Mouse (Mus musculus) left cerebral cortex, postnatal 36 days (tissue): ENCODE measurements around the gene Elf2. TPM values are rescaled to one million over a fixed set of nuclear protein-coding genes. Genes with fewer than 3 reads are reported as not detected.
A peak's percentile ranks its signal among the peaks of the same experiment; 100 is the strongest.
"Not testable (repeated sequence)": the region's sequence is repeated elsewhere in the genome, so short reads cannot be mapped to it uniquely, and the experiment has no call there.

Source experiments
- DNase-seq, 2 experiments: peaks; one replicate each; pipeline ENCODE4 v3.0.0; 2021 to 2022; ENCODE audit warnings: low spot score in 2 of 2, mixed read lengths in 1 of 2
- intact Hi-C: fragments of 180-260 bp; cut with DNase I; formaldehyde crosslinking; loops from one replicate; pipeline ENCODE4 v1.15.1; 2025
- total RNA-seq, 2 experiments: library from RNA; stranded (reverse); gene quantifications; 2 replicates each; pipeline ENCODE4 v1.2.3; 2021

Gene Elf2
- total RNA-seq, 2 experiments from 2014 or later: 40.6 to 45.1 TPM

DNA sequence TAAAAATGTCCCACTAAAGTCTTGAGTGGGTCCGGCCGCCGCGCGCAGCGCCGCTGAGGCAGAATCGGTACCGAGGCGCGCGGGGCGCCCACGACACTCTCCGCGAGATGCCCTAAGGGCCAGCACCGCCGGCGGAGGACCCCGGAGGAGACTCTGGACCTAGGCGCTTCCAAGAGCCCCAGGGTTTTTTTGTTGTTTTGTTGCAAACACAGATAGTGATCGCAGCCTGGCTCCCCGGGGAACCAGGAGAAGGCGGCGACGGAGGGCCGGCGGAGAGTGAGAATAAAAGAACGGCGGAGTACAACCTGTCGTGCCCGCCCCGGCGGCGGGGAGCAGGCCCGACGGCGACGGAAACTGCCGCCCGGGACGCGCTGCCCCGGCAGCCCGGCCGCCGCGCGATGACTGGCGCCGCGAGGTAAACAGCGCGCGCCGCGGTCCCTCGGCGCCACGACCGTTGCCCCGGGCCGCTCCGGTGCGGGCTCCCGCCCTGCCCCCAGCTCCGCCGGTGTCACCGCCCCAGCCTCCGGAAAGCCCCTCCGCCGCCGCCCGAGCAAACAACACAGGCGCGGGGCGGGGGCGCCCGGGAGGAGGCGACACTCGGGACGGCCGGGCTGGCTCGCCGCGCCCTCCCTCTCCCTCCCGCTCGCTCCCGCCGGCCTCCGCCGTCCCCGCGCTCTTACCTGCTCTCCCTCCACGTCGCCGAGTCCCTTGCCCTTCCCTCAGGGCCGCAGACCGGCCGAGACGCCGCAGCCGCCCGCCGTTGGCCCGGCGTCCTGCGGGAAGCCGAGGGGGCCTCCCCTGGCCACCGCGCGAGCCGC is 520 bp downstream of the Elf2 start:
- peak; percentile 21 to 48 for DNase-seq
- intact Hi-C loops: loop anchor here (2.0 kb wide), 2 partner anchors 25 to 63 kb away; no protein-coding TSS in a partner anchor

DNA sequence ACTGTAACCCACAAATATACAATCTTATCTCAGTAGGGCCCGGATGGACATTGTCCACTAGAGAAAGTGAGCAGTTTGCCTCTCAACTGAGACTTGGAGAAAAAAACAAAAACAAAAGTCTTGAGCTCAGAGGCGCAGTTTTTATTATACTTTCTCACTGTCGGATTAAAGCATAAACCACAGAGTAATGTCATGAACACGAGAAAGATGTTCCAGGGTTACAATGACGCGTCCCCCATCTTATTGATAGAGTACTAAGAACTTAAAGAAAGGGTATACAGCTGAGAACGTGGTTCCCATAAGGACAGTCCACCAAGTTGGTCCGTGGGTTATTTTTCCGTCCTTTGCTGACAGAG is 1.1 kb downstream of the Elf2 start:
- intact Hi-C loops: no loop called here
- no peak for DNase-seq

DNA sequence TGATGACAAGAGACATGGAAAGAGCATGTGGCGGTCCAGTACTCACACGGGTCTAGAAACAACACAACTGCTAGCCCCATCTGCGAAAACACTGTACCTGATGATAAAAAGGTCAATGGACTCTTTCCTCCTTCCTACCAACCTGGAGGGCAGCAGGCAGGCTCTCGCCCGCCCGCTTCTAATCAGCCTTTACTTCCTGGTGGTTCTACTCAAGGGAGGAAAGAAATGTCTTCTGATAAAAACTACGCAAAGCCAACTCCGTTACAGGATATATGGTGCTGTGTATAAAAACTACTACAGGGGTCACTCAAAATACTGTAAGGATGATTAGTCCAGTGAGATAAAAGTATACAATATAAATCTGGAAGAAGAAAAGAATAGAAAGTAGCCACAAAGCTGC is 5.1 kb downstream of the Elf2 start:
- no peak for DNase-seq
- intact Hi-C loops: no loop called here

DNA sequence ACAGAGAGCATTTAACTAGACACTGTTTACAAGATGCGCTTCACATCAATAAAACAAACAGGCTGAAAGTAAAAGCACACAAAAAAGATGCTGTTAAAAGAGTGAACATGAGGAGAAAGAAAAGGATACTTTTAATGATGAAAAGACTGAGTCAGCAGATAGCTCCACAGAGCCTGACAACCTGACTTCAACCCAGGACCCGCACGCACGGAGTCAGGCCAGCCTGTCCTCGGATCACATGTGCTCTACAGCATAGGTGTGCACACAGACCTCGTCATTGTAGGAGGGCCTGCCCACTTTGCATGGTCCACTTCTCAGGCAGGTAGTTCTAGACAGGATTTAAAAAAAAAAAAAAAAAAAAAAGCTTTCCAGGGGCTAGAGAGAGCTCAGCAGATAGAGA is 6.5 kb downstream of the Elf2 start:
- no peak for DNase-seq
- intact Hi-C loops: no loop called here

DNA sequence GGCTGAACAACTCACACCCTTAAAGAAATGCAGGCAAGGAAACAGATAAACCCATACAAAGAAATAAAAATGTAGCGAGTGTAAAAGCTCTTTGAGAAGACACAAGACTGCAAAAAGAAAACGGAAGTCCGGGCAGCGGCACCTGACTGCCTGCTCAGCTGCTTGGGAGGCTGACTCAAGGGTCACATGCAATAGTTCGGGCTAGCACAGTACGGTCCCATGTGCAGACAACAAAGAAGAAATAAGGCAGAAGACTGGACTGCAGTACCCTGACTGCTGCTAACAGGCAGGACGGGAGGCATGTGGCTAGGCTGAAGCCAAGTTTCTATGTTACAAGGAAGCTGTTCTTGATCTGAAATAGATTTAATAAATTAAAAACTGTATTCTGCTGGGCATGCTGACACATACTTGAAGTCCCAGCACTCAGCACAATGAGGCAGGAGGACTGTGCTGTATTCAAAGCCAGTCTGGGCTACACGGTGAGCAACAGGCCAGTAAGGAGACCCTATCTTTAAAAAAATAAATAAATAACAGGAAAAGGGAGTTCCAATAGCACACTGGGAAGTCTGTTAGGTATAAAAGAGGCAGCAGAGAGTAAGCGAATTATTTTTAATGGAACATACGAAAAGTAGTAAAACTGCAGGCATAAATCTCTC is 7.1 kb downstream of the Elf2 start:
- no peak for DNase-seq
- intact Hi-C loops: no loop called here

DNA sequence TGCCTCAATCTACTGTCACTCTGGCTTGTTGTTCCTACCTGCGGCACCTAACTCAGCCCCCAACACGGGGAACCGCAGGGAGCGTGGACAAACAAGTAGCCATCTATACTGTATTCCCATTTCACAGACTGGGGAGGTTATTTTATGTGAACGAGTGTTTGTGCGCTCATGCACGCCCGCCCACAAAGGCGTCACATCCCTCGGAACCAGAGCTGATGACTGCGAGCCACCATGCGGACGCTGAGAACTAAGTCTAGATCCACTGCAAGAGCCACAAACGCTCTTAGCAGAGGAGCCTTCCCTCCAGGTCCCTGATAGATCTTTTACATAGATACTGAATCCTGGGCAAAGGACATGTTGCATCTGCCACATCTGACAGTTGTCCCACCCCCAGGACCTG is 10.4 kb downstream of the Elf2 start:
- intact Hi-C loops: no loop called here
- no peak for DNase-seq

DNA sequence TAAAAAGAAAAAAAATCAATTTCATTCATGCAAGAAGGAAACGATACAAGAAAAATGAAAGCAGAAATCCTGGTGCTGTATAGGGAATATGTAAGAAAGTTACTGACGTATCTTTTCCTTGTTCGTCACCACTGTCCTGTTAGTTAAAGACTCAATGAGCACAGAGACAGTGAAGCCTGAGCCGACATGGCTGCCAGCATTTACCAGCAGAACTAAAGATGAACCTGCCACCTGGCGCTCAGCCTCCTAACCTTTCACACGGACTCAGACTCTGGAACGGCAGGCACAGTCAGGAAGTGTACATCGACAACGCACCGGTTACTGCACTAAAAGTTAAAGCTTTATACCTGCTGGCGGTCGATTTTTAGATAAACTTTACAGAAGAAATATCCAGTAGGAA is 11.9 kb downstream of the Elf2 start:
- intact Hi-C loops: no loop called here
- no peak for DNase-seq

DNA sequence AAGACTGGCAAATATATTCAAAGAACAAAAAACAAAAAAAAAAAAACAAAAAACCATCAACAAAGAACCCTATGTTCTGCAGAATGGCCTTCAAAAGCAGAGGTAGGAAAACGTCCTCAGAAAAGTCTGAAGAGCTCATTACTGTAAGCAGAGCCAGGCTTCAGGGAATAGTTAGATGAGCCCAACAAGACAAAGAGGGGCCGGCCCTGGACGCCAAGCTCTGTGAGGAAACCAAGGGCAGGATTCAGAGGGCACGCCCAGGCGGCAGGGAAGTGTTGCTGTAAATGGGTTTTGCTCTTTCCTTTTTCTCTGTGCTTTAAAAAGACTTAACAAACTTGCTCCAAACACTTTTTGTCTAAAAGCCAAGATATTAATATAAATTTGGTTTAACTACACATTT is 12.6 kb downstream of the Elf2 start:
- no peak for DNase-seq
- intact Hi-C loops: no loop called here

DNA sequence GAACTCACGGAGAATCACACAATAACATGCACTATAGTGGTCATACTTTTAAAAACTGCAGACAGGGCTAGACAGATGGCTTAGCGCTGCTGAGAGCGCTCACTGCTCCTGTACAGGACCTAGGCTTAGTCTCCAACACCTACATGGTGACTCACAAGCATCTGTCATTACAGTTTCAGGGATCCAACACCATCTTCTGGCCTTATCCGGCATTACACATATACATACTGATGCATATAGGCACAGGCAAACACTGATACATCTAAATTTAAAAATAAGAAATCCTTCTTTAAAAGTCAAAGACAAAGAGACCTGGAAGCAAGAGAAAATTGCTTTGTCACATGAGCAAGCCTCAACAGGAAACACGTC is 13.1 kb downstream of the Elf2 start:
- DNase-seq: no peak
- intact Hi-C loops: no loop called here

DNA sequence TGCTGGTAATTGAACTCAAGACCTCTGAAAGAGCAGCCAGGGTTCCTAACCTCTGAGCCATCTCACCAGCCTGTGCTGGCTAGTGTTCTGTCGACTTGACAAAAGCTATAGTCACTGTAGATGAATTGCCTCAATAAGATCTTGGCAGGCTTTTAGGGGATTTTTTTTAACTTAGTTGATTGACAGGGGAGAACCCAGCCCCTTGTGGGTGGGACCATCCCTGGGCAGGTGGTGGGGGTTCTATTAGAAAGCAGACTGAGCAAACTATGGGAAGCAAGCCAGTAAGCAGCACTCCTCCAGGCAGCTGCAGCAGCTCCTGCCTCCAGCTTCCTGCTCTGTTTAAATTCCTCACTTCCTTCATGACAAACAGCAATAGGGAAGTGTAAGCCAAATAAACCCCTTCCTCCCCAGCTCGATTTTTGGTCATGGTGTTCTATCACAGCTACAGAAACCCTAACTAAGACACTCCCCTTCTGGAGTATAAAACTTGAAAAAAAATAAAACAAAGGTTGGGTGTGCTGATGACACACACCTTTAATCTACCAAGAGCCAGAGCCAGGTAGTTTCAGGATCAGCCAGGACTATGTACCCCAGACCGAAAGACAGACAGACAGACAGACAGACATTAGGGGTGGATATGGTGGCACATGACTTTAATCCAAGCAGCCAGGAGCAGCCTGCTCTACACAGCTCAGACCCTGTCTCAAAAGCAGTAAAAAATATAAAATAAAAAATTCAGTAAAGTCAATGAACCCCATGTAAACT is 13.6 kb downstream of the Elf2 start:
- intact Hi-C loops: no loop called here
- DNase-seq: no peak

DNA sequence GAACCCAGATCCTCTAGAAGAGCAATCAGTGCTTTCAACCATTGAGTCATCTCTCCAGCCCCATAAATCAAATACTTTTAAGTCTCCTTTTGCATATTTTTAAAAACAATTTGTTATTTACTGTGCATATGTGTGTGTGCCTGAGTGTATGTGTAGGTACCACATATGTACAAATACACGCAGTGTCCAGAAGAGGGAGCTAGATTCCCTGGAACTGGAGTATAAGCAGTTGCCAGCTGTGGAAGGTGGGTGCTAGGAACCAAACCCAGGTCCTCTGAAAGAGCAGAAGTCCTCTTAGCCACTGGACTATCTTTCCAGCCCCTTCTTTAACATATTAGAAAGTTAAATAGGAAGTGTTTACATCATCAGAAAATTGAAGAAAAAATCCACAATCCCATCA is 15.0 kb downstream of the Elf2 start:
- intact Hi-C loops: no loop called here
- no peak for DNase-seq

DNA sequence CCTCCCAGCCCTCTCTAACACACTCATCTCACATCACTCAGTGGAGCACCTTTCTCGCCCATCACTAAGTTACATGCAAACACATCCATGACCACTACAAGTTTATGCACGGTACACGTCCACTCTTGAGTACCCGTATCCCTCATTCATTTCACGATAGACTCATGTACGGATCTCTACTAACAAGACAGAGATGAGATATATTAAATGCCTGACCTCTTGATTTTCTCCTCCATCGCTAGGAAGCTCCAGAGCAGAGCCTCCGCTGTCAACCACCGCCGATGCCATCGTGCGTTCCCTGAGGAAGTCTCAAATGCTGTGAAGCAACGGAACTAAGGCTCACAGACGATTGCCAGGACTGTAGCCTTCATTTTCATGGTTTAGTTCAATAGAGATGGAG is 17.5 kb downstream of the Elf2 start:
- DNase-seq: no peak
- intact Hi-C loops: no loop called here

DNA sequence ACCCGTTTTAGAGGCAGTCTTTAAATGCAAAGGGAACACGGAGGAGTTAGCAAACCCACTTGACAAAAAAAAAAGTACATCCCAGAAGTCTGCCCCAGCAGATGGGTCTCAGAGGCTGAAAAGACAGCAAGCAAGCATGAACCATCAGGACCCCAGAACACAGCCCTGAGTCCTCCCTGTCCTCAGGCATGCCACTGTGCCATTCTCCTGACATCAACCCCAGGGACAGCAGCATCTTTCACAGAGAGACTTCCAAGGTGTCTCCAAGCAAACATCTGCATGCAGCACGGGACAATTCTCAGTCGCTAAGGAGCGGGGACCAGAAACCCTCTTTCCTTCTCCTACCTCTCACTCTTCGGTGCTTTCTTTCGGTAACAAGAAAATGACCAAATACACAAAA is 18.1 kb downstream of the Elf2 start:
- intact Hi-C loops: no loop called here
- DNase-seq: no peak

DNA sequence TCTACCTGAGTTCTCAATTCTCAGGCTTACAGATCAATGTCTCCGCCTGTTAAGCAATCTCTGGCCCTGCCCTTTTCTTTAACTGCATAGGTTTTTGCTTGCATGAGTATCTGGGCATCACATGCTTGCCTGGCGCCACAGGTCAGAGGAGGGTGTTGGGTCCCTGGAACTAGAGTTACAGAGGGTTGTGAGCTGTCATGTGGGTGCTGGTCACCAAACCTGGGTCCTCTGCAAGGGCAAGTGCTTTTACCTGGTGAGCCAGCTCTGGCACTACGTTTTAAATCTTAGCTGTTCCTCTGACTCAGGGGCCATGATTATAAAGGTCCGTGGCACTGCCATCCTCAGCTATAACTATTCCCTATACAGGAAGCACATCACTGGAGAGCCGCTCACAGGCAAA is 19.3 kb downstream of the Elf2 start:
- intact Hi-C loops: no loop called here
- DNase-seq: no peak

DNA sequence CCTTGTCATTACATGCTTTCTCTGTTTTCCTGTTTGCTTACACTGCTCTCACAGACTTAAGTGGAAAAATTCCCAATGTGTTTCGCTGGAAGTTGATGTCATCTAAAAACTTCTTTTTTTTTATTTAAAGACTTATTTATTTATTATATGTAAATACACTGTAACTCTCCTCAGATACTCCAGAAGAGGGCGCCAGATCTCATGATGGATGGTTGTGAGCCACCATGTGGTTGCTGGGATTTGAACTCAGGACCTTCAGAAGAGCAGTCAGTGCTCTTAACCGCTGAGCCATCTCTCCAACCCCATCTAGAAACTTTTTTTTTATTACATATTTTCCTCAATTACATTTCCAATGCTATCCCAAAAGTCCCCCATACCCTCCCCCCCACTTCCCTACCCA is 22.4 kb downstream of the Elf2 start:
- not testable (repeated sequence) for DNase-seq

DNA sequence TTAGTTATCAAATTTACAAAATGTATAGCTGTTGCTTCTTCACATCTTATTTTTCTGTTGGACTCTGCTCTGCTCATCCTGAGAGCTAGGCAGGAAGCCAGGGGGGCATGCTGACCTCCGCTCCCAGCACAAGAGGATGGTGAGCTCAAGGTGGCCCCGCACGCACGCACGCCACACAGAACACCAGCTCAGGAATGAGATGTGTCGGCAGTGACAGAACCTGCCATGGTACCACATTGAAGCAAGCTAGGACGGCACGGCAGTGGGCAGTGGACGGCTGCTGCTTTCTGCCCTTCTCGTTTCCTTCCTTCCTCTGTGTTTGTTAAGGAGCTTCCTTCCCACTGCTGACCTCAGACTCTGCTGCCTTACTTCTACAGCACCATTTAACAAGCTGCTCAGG is 23.6 kb downstream of the Elf2 start:
- DNase-seq: no peak
- intact Hi-C loops: no loop called here

More for the DNA sequence above, 22.4 kb downstream of the Elf2 start:
- intact Hi-C loops: not testable (repeated sequence)

DNA sequence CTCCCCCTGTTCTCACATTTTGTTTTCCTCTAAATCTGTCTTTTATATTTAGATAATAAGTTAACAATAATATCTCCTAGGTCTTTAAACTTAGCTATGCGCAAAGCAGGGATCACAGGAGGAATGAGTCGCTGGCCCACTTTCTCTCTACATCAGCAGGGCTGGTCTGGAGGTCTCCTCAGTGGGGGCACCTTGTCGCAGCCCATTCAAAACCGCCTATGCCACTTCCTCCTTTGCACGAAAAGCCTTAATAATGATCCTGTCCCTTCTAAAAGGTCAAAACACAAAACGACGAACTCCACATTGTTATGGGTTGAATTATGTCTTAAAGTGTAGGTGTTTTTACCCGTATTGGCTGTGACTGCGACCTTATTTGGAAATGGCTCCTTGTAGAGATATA is 28.8 kb downstream of the Elf2 start:
- no peak for DNase-seq
- intact Hi-C loops: no loop called here

DNA sequence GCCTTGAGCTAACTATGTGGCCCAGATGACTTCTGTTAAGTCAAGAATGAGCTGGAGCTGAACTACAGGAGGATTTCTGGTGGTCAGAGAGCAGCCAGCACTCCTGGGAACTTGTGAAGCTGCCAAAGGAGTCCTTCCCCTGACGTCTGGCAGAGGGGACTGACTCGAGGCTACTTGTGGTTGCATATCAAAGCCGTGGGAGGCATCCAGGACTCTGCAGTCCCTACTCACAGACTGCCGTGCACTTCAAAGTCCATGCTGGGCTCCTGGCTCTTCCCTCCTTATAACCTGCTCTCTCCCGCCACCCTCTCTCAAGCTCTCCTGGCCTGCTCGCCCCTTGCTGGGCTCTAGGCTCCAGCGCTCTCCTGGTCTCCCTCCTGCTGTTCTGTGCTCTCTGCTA is 30.4 kb downstream of the Elf2 start:
- intact Hi-C loops: no loop called here
- no peak for DNase-seq

DNA sequence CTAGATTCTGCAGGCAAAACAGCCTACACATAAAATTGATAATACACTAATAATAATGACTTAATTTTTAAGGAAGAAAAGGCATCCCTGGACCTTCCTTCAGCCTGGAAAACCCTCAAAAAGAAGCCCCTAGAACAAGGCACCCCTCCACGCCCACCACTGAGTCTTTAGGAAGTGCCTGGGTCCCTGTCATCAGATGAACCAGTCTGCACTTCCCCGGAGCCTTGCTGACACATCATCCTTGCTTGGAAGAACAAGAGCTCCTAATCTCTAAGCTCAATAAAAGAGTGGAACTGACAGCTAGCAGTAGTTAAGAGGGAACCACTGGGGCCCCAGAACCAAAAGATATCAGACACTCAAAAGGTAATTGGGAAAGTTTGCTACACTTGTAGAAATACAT is 33.8 kb downstream of the Elf2 start:
- no peak for DNase-seq
- intact Hi-C loops: no loop called here

DNA sequence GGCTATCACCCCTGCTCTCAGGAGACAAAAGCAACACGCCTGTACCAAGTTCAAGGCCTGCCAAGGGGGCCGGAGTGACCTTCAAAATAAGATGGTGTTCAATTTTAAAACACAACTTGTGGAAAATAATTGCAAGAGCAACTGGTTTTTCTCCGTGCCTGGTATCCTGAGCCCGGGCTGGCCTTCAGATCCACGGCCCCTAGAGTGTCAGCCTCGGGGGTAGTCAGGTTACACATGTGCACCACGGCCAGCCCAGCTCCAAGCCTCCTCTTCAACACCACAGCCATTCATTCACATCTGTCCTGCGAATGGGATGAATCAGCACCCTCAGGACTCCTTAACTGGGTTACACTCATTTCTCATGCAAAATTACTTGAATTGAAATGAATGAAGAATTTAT is 34.5 kb downstream of the Elf2 start:
- DNase-seq: no peak
- intact Hi-C loops: no loop called here

DNA sequence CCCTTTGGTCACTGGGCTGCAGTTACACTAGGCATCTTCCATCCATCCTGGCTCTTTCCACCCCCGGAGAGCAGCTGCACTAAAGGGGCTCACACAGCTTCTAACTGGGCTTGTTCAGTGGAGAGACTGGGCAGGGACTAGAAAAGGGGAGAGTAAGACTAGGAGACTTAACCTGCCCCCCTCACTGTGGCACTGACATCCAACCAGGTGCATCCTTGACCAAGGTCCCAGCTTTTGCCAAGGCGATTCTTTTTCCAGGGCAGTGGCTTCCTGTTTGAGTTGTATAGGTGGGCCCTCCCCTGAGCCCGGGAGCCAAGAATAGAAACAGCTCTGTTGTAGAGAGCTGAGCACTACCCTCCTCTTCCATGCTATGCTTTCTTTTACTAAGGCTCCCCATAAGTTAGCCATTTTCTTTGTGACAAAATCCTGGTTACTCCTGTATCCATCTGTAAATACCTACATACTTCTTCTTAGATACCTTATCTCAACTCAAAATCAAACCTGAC is 37.4 kb downstream of the Elf2 start:
- intact Hi-C loops: no loop called here

More for the DNA sequence above, 37.4 kb downstream of the Elf2 start:
- no peak for DNase-seq
